Mouse (Mus musculus): ENCODE measurements around the gene Uvssa.

The Uvssa gene

GRCm38 (mm10) chr5:33438214-33438613 lies 59.9 kb downstream of the Uvssa start:
- peak; percentile 16 to 42 for DNase-seq (ENCODE audit: low read depth in 2 of 2, low spot score in 2 of 2)

GRCm38 (mm10) chr5:33442927-33443710 lies 64.8 kb downstream of the Uvssa start:
- peak; percentile 44 to 61 for DNase-seq (ENCODE audit: low read depth in 2 of 2, low spot score in 2 of 2)

GRCm38 (mm10) chr5:33443794-33444193 lies 65.4 kb downstream of the Uvssa start:
- no peak for DNase-seq (ENCODE audit: low read depth in 2 of 2, low spot score in 2 of 2)

GRCm38 (mm10) chr5:33455737-33456136 lies 77.4 kb downstream of the Uvssa start:
- no peak for DNase-seq (ENCODE audit: low read depth in 2 of 2, low spot score in 2 of 2)

GRCm38 (mm10) chr5:33458132-33458622 lies 79.8 kb downstream of the Uvssa start:
- DNase-seq (ENCODE audit: low read depth in 2 of 2, low spot score in 2 of 2) = no peak

GRCm38 (mm10) chr5:33459111-33459510 lies 80.8 kb downstream of the Uvssa start:
- no peak for DNase-seq (ENCODE audit: low read depth in 2 of 2, low spot score in 2 of 2)

- DNase-seq (ENCODE audit: low read depth in 2 of 2, low spot score in 2 of 2) = no peak
Observed at GRCm38 (mm10) chr5:33464390-33464789, 86.0 kb downstream of the Uvssa start.

- DNase-seq (ENCODE audit: low read depth in 2 of 2, low spot score in 2 of 2) = no peak
Observed at GRCm38 (mm10) chr5:33465464-33465863, 87.1 kb downstream of the Uvssa start.
